Mouse (Mus musculus) midbrain, postnatal 0 days (tissue): Measurements from ENCODE around the gene Cry2. TPM values are rescaled to one million over a fixed set of nuclear protein-coding genes. Genes with fewer than 3 reads are reported as not detected.

Experiments used
- ATAC-seq: fragments of 200-750 bp; cut with Nextera tagmentation; 2 replicates; pipeline ENCODE4 v1.8.0; 2017; ENCODE audit warnings: moderate number of reproducible peaks, mild to moderate bottlenecking, moderate TSS enrichment, moderate library complexity; ENCODE audit not compliant: low FRiP score
- DNase-seq: peaks from one replicate; pipeline ENCODE4 v3.0.0-alpha.2; 2015; ENCODE audit warnings: low spot score
- H3K27ac ChIP-seq: fragments of 300-500 bp; sonication (generic); 2 replicates; pipeline ENCODE4 v1.5.1; 2014; ENCODE audit warnings: low read depth, mild to moderate bottlenecking, low read length, mixed read lengths
- H3K27me3 ChIP-seq: fragments of 300-500 bp; sonication (generic); 2 replicates; pipeline ENCODE4 v1.6.1; 2014; ENCODE audit warnings: low read length, control low read depth, mixed read lengths; ENCODE audit not compliant: insufficient read depth
- H3K36me3 ChIP-seq: fragments of 300-500 bp; sonication (generic); 2 replicates; pipeline ENCODE4 v1.6.1; 2014; ENCODE audit warnings: low read length, control low read depth, mixed read lengths; ENCODE audit not compliant: insufficient read depth
- H3K4me1 ChIP-seq: fragments of 300-500 bp; sonication (generic); 2 replicates; pipeline ENCODE4 v1.6.1; 2014; ENCODE audit warnings: mild to moderate bottlenecking, control low read depth, antibody characterized with exemption, low read length, mixed read lengths; ENCODE audit not compliant: insufficient read depth
- H3K4me2 ChIP-seq: fragments of 300-500 bp; sonication (generic); 2 replicates; pipeline ENCODE4 v1.6.1; 2014; ENCODE audit warnings: low read depth, mild to moderate bottlenecking, low read length, mixed read lengths; ENCODE audit not compliant: poor library complexity, severe bottlenecking
- H3K4me3 ChIP-seq: fragments of 300-500 bp; sonication (generic); 2 replicates; pipeline ENCODE4 v1.5.1; 2014; ENCODE audit warnings: low read depth, mild to moderate bottlenecking, low read length, moderate library complexity
- H3K9ac ChIP-seq: fragments of 300-500 bp; sonication (generic); replicated peaks from 2 replicates; pipeline ENCODE4 v1.6.1; 2014; ENCODE audit warnings: mild to moderate bottlenecking, low read length, moderate library complexity, mixed read lengths; ENCODE audit not compliant: poor library complexity, severe bottlenecking
- H3K9me3 ChIP-seq: fragments of 300-500 bp; sonication (generic); 2 replicates; pipeline ENCODE4 v1.6.1; 2016; ENCODE audit warnings: low read length, control low read depth
- CTCF ChIP-seq: IDR thresholded peaks from 2 replicates; pipeline ENCODE4 v1.5.1; 2016; ENCODE audit warnings: antibody characterized with exemption, mild to moderate bottlenecking
- WGBS: fragments of 180-500 bp; shearing (Covaris S2); extraction: QIAGEN DNeasy Blood & Tissue Kit; methylation state at CpG from one replicate; pipeline ENCODE4 v1.1.7; 2014; 5-methylcytosine and 5-hydroxymethylcytosine counted together
- polyA plus RNA-seq: library from polyadenylated mRNA; unstranded; fragments of >200 nt; fragmentation: Nextera tagmentation; extraction: Ambion mirVana; gene quantifications from 2 replicates; pipeline ENCODE4 v1.2.1, GENCODE M21; 2015
- total RNA-seq: library from RNA; depleted of rRNA; stranded (reverse); fragments of >200 nt; gene quantifications from 2 replicates; pipeline ENCODE4 v1.2.3, GENCODE M21; 2014

The Cry2 gene
- total and polyA plus RNA-seq, 2 experiments from 2014 or later = 41.9 to 55.2 TPM

DNA sequence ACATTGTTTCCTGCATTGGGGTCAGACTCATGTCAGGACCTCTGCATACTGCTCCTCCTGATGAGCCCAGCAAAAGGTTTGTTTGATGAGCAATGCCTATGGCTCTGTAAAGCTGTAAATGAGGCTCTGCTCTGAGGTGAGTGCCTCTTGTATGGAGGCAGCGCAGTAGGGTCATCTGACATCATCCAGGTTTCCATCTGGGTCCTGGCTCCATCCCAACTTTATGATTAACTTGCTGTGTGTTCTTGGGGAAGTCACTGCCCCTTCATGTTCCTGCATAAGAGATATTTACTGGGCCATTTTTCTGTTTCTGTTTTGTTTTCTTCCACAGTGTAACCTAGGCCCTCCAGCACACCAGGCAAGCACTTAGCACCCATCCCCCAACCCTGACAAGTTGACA, 36.4 kb downstream of the Cry2 start:
- TF ChIP-seq CTCF = no peak
- no peak for ATAC-seq

DNA sequence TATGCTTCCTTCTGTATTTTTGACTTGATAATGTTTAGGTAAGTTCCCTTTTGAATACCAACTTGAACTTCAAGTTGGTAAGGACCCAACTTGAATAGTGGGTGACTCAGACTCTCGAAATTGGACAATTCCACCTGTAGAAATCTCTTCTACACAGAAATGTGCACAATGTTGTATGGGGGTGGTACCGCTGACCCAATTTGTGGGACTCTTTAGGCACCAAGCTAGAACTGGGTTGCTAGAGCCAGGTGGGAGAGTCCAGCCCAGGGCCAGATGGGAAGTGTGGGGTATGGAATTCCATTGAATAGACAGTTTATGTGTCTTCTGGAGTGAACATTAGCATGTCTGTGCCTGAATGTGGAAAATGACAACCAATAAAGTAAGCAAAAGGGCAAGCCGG, 38.3 kb downstream of the Cry2 start:
- WGBS = 90% methylated on average over 3 of the region's 3 CpGs
- Histone ChIP-seq H3K9me3 (no peaks in the 10 kb centered on the region), H3K27ac (no peak overlapping the region), H3K4me1 (peaks cover 16% of the 10 kb centered on the region; the same call in 1 of the 2 replicates), H3K4me2 (no peak overlapping the region), H3K27me3 (no peaks in the 10 kb centered on the region), H3K9ac (no peak overlapping the region), H3K36me3 (no peaks in the 10 kb centered on the region), H3K4me3 (no peak overlapping the region)
- DNase-seq (no peak), ATAC-seq (no peak)
- TF ChIP-seq CTCF = no peak

More for the DNA sequence above, 36.4 kb downstream of the Cry2 start:
- Histone ChIP-seq H3K36me3 (no peaks in the 10 kb centered on the region), H3K27me3 (no peaks in the 10 kb centered on the region), H3K4me1 (peaks cover 13% of the 10 kb centered on the region; the same call in 1 of the 2 replicates), H3K27ac (no peak overlapping the region), H3K9ac (no peak overlapping the region), H3K4me2 (no peak overlapping the region), H3K9me3 (no peaks in the 10 kb centered on the region), H3K4me3 (no peak overlapping the region)
- WGBS = 95% methylated on average over 1 of the region's 1 CpGs
- DNase-seq = no peak

DNA sequence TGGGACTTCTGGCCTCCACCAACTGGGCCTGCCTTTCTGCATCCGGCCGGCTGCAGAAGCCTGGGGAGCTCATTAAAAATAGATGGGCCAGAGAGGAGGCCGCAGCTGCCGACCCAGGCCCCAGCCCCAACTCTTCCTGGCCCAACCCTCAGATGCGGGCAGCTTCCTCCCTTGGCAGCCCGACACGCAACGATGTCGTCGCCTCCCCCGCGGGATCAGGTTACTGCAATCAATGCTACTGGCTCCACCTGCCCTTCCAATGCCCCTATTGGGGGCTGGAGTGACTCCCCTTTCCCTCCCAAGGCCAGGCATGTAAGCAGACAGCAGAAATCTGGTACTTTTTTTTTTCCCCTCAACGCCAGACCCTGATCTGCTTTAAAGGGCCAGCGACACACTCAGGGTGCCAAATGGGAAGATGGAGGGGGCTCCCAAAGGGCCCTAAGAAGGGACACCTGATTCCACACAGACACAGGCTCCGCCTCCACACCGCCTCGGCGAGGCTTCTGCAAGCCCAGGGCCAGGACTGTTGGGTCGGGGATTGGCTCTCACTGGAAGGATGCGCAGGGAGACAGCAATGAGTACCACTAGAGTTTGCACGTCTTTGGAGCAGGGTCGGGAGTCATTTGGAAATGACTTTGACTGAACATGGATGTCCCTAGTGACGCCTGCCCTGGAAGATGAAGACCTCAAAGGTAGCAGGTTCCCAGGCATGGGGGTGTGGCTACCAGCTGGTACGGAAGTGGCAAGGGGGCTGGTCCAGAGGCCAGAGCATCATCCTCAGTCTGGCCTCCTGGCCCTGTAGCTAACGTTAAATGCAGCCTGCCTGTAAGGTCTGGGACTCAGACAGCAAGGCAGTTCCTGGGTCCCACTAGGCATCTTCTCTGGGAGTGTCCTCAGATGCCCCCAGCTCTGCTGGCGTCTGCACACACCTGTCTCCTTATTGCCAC, 41.3 kb downstream of the Cry2 start:
- H3K9me3 ChIP-seq = no peaks in the 10 kb centered on the region
- TF ChIP-seq CTCF = no peak
- ATAC-seq (no peak), DNase-seq (peak; percentile 72)
- H3K4me2 ChIP-seq = peak overlapping the region; percentile 51
- H3K27ac ChIP-seq = peak overlapping the region; percentile 73
- no peaks in the 10 kb centered on the region for H3K27me3 ChIP-seq
- H3K9ac ChIP-seq = peak overlapping the region; percentile 59
- peaks cover 1% of the 10 kb centered on the region; the same call in 1 of the 2 replicates for H3K36me3 ChIP-seq
- H3K4me1 ChIP-seq = peaks cover 16% of the 10 kb centered on the region
- WGBS = 7% methylated on average over 23 of the region's 26 CpGs
- peak overlapping the region; percentile 23 for H3K4me3 ChIP-seq

DNA sequence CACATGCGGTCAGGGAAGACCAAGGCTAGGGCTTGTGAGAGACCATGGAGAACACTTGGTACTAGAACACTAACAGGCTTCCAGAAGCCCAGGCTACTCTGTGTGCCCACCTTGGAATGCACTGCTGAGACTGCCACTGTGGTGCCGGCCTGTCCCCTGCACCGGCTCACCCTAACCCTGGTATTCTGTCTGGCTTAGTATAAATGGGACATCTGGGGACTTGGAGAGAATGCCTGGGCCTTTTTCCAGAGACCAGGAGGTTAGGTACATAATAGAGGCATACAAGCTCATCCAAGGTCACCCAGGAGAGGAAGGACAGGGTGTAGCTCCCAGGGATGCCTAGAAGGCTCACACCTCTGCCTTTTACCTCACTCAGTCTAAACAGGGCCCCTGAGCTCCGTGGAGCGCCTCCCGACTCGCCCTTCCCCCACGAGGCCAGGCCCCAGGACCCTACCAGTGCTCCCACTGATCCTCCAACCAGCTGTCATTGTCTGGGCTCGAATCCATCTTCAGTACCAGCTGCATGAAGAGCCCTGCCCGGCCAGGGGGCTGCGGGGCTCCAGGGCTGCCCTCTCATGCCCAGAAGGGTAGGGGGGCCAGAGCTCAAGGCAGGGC, 42.0 kb downstream of the Cry2 start:
- peak overlapping the region; percentile 23 for H3K4me3 ChIP-seq
- peak overlapping the region; percentile 73 for H3K27ac ChIP-seq
- H3K4me1 ChIP-seq = peaks cover 16% of the 10 kb centered on the region
- H3K36me3 ChIP-seq = peaks cover 9% of the 10 kb centered on the region
- H3K4me2 ChIP-seq = peak overlapping the region; percentile 51
- H3K27me3 ChIP-seq = no peaks in the 10 kb centered on the region
- DNase-seq (no peak), ATAC-seq (0 out of 2 replicates have a peak, but pooled peaks have one; percentile 1)
- peak overlapping the region; percentile 59 for H3K9ac ChIP-seq
- no peak for TF ChIP-seq CTCF
- 17% methylated on average over 11 of the region's 11 CpGs for WGBS
- H3K9me3 ChIP-seq = no peaks in the 10 kb centered on the region

DNA sequence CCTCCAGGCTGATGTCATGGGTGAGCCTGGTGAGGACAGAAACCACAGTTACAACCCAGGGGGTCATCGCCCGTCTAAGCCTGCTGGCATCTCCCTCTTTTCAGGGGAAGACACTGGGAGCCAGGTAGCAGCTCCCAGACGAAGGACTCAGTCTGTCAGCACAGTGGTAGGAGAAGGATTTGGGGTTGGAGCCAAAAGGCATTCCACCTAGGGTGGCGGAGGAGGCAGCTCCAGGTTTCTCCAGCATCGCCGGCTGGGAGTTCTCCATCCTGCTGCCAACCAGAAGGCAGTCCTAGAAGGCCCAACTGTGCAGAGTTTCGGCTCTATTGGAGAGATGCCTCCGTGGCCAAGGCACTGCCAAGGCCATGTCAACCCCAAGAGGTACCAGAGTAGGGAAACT, 42.7 kb downstream of the Cry2 start:
- no peak for DNase-seq
- Histone ChIP-seq H3K36me3 (peaks cover 16% of the 10 kb centered on the region), H3K9ac (no peak overlapping the region), H3K4me1 (peaks cover 16% of the 10 kb centered on the region), H3K4me3 (no peak overlapping the region), H3K9me3 (no peaks in the 10 kb centered on the region), H3K27me3 (no peaks in the 10 kb centered on the region), H3K27ac (no peak overlapping the region), H3K4me2 (no peak overlapping the region; the same call in 1 of the 2 replicates)
- no peak for TF ChIP-seq CTCF
- WGBS = 85% methylated on average over 8 of the region's 8 CpGs
- no peak for ATAC-seq
